Mouse (Mus musculus) small intestine, adult 2 months (tissue): ENCODE results near the gene Zfp36l1.

Source experiments
- CTCF ChIP-seq: fragments of 200-500 bp; IDR thresholded peaks from 2 replicates; pipeline ENCODE4 v1.5.1; 2012; ENCODE audit warnings: low read depth, mild to moderate bottlenecking, control low read depth, inconsistent platforms, low read length, moderate library complexity, mixed read lengths; ENCODE audit not compliant: insufficient replicate concordance, insufficient read length; ENCODE audit errors: extremely low read depth
- POLR2A ChIP-seq: fragments of 200-500 bp; IDR thresholded peaks from 2 replicates; pipeline ENCODE4 v1.6.1; 2012; ENCODE audit warnings: low read depth, mild to moderate bottlenecking, control low read depth, inconsistent platforms, low read length, moderate library complexity

DNA sequence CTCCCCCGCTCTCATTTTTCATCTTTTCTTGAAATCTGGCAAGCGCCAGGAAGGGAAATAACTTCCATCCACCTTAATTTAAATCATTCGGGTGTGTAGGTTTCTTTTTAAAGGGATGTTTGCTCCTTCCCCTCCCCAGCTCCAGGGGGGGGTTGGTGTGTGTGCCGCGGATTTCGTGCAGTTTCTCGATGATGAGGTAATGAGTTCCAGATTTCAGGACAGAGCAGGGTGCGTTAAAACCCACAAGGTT is 2.0 kb upstream of the Zfp36l1 start:
- no peak for TF ChIP-seq POLR2A
- TF ChIP-seq CTCF, result no peak
